Mouse (Mus musculus) frontal cortex, adult (tissue): ENCODE results near the gene Msi2.
A peak's percentile ranks its signal among the peaks of the same experiment; 100 is the strongest.

Source experiments
- ATAC-seq: cut with Nextera tagmentation; 2 replicates; pipeline ENCODE4 v1.9.2; 2017; ENCODE audit warnings: mild to moderate bottlenecking, moderate library complexity, mixed read lengths; ENCODE audit not compliant: low TSS enrichment

Gene Msi2

DNA sequence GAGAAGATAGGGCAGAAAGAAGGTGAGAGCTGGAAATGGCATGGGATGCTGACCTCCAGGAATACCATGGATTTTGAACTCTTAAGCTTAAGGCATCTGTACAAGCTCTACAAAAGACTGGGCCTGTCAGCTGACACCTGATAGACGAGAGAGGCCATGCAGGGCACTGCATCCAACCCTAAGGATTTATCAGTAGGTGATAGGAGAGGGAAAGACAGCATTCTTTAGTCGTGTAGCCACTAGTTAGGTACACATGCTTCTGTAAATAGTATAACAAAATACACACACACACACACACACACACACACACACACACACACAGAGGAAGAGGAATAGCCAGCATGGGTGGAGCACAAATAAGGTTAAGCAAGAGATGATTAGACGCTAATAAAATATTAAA is 269.7 kb downstream of the Msi2 start:
- no peak for ATAC-seq

DNA sequence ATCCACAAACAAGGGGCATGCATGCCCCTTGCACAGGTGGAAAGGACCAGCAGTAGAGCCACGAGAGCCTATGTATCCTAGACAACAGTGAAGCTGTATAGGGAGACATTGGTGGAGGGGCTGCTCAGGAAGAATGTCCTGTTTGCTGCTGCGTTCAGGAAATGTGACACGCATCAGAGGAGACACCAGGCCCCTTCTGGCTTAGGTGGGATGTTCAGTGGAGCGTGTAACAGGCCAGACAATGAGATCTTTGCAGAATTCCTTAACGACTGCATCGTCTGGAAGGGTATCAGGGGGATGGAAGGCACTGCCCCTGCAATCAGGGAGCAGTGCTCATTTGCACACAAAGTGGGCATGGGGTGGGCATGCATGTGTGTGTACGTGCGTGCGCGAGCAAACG is 271.0 kb downstream of the Msi2 start:
- ATAC-seq, result no peak

DNA sequence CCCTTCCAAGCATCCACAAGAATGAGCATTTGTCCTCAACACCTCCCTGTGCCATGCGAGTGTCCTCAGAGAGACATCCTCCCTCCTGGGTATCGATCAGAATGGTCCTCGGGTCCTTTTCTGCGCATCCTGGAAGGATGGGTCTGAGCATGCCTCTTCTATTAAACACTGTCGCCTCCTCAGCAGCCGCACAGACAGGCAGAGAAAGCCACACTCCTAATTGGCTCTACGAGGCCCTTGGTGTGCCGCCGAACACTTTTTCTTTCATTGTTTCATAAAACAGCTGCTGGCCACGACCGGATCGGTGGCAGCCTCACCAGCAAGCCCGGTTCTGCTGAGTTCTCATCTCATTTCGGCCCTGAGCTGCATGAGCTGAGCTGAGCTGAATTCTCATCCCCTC is 274.4 kb downstream of the Msi2 start:
- peak; percentile 31; the same call in 1 of the 2 replicates for ATAC-seq

DNA sequence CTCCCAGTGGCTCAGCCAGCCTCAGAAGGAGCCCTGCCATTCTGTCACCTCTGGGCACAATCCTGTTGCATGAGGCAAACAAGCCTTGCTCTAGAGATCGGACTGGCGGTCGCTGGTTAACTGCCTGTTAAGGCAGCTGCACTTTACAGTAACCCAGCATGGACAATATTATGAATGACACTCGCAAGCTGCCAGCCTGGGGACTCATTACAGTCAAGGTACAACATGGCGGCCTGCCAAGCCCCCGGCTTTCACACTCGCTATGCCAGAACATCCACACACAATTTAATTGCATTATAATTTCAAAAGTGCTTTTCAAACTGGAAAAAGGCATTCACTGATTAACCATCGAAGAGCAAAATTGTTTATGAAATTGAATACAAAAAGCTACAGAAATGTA is 275.0 kb downstream of the Msi2 start:
- ATAC-seq, result no peak

DNA sequence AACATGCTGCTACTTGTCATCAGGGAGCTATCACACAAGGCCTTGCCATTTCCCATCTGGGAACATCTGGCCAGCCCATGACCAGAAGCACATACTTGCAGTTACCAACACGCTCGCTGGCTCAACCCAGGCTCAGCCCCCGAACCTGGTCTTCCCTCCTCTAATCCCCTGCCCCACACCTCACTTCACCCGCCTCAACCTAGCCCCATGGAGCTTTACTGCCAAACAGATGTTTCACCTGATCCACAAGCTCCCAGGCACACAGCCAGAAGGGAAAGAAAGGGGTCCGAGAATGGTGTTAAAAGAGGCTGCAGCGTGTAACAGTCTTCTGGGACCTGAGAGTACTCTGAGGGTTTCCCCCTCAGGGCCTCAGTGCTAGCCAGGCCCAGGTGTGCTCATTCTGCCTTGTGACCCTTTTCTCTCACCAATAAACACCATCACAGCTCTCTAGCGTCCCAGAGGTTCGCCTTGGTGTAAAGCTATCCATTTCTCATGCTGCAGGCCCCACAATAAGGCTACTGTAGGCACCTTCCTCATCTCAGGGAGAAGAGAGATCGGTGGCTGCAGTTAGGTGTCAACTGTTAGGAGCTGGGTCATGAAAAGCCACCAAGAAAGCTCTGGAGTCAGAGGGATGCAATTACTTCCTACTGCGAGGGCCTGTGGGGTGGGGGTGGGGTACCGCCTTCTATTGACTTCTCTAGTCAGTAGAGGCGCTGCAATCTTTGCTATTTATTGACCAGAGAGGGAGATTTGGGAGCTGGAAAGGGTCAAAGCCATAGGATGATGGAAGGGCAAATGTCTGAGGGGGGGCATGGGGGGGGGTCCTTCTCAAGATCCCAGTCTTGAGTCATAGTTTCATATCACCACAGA is 276.2 kb downstream of the Msi2 start:
- no peak for ATAC-seq

DNA sequence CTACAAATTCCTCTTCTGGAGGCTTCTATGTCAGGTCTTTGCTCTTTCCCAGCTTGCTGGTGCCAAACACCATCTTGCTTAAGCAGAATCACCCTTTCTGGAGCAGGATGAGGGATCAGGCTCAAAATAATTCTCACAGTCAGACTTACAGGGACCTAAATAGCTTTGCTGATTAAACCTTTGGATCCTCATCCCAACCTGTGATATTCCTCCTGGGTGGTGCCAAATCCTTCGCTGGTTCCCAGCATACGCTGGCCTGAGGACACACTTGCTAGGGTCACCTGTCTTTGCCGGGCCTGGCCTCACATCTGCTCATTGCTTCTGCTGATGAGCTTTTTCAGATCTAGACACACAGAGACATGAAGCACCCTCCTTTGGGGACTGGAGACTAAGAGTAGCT is 279.7 kb downstream of the Msi2 start:
- ATAC-seq, result no peak

DNA sequence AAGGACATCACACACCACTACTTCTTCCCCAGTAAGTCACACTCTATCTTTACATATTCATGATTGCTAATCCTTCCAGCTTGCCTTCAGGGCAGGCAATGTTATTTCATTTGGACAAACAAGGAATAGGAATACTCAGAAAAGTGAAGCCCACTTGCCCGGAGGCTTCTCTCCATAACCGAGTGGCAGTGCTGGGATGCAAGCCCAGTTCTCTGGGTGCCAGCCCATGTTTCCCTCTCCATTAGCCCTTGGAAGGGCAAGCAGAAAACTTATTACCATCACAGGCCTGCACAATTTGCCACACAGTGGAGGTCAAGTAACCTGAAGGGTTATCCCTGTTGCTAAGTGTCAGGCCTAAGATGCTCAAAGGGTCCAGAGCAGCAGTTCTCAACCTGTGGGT is 281.7 kb downstream of the Msi2 start:
- ATAC-seq, result no peak

DNA sequence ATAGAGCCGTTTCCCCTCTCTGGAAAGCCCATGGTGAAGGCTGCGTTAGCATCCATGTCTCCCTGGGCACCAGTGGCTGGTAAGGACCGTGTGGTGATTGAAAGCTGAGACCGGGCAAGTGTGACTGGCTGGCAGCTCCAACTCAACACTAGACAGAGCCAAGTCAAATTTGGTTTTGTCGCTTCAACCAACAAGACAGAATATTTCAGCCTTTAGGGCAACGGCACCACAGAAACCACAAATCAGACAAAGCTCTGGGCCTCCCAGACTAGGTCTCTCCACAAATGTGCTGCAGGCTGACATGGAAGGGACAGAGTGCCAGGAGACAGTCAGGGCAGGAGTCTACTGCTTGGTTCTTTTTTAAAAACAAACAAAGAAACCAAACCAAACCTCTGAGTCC is 282.8 kb downstream of the Msi2 start:
- no peak for ATAC-seq

DNA sequence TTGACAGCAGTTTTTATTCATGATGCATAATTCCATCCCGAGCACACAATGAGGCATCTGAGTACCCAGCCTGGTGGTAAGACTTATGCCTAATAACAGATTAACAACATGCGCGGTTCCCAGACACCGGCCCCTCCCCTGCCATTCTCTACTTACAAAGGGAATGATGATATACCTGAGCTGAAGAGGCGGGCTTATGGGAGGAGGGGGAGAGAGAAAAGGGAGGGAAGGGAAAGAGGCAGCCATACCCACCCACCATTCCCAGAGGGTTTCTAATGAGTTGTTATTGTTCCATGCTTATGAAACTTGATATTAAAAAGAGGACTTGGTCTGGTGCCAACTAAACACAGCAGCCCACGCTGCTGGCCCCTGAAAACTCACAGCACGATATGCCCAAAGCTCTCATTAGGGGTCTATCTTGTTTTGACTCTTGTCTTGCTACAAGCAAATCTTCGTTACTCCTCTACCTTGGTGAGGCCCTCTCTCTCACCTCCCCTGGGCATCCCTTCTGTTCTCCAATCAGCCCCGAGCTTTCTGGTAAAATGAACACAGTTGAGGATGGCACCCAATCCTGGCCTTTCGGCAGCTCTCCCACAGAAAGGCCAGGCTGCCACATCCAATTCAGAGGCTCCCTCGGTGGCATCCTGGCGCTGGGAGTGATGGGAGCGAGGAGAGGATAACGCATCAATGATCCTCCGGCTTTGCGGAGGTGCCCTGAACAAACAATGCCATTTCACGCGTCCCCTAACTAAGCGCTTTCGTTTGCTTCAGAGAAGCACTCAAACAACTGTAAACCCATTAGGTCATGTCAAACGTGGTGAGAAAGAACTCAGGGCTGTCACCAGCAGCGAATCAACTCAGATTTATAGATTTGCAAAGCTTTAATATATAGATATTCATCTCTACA is 286.7 kb downstream of the Msi2 start:
- no peak for ATAC-seq

DNA sequence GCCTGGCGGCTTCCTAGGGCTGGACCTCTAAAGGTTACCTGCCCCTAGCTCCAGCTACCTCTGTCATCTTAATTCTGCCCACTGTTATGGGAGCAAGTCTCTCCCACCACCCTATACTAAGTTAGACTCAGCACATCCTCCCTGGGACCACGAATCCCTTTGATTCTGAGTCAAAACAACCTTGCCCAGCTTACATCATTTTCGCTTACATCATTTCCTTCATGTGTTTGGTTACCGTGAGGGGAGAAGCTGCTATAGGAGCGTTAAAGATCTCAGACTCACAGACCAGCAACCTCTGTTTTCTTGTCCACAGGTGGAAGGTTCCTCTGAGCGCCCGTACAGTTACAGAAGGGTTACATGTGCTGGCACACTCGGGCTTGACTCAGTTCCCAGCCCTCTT is 288.0 kb downstream of the Msi2 start:
- ATAC-seq, result no peak

DNA sequence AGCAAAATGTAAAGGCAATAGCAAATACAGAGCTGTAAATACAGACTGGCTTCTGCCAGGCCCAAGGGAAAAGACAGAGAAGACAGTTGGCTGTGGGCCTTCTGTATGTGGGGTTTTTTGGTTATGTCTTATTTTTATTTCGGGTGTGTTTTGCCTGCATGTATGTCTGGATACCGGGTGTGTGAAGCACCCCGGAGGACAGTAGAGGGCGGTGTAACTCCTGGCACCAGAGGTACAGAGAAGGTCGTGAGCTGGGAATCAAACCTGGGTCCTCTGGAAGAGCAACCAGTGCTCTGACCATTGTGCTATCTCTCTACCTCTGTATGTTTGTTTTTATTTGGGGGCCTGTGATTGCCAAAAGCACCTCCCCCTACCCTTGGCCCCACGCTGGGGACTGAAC is 288.6 kb downstream of the Msi2 start:
- ATAC-seq, result no peak

DNA sequence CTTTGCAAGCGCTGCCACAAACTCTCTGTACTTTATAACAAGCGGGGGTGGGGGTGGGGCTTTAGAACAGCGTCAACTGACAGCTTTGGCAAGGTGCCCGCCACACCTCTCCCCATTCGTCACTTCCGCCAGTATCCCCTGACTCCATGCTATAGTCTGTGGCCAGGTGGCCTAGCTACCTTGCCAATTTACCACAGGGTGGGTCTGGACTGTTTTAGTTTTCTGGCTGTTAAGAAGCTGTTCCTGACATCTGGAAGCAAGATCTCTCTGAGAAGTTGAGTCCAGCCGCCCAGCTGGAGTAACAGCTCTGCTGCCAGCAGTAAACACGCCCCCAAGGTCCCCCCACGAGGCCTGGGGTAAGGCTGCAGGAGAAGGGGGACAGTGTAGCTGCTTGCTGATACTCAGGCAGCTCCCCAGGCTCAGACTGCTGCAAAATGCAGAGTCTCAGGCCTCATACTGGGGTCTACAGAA is 292.6 kb downstream of the Msi2 start:
- no peak for ATAC-seq

DNA sequence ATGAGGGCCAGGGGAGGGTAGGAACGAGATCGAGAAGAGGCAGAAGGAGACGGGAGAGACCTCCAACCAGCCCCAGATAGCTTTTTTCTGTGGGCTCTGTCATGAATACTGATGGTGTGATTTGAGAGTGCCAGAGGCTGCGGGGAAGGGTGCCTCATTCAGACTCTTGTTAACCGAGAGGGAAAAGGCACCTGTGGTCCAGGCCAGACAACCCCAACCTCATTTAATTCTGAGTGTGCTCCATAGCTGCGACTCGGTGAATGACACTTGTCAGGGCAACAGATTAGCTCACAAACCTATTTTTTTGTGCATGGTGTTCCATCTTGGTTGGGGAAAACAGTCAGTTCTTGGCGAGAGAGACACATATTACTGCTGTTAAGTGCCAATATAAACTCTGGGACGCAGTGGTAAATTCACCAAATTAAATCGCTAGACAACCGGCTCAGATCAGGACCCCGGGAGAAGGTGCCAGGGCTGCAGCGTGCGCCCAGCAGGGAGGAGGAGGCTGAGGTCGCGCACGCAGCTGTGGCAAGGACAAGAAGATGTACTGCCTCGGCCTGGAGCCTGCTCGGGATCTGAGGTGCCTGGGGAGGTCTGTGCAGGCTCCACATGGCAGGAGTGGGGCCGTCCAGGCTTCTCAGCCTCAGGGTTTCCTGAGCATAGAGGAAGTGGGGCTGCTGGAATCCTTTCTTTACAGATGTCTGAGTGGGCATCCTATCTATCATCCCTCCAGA is 294.1 kb downstream of the Msi2 start:
- ATAC-seq, result no peak

DNA sequence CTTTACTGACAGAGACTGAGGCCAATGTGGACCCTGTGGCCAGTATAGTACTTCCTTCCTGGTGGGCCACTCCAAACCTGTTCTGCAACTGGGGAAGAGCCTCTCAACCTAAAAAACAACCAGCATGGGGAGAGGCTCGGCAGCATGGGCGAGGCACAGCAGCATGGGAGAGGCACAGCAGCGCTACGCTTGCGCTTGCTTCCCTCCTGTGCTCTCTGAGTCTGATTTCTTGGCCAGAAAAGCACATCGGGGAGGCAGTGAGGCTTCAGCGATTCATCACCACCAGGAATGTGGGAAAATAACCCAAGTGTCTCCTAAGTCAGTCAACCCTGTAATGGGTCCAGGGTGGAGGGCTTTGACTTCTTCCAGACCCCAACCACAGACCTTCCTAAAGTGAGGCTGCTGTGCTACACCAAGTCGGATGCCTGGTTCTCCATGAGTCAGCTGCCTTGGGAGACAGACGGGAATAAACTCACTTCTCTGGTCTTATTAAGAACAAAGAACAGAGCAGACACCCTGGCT is 297.2 kb downstream of the Msi2 start:
- ATAC-seq, result no peak

DNA sequence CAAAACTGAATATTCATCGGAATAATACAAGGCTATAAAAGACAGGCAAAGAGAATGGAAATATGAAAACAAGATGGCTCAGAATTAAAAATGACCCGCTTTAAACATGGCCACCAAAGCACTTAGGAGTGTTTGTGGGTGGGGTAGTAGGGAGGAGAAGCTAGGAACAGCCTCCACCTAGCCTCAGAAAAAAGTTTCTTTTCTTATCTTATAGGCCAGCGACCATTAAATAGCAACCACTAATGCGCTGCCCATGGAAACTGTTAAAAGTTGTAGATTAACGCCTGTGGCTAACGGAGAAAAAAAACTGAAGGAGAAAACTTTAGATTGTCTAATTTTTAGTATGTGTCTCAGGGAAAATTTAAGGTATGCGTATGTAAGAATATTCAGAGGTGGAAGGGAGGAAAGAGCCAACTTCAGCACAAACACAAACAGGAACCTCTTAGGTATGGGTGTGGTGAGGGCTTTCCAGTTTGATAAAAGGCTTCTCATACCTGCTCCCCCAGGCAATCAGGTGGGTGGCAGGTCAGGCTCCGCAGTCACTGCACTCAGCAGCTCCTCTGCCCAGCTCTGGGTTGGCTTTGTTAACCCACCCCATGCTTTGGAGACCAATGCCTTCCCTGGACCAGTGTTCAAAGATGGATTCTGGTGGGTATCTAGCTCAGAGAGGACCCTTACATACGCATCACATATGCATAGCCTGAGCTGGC is 298.5 kb downstream of the Msi2 start:
- no peak for ATAC-seq

DNA sequence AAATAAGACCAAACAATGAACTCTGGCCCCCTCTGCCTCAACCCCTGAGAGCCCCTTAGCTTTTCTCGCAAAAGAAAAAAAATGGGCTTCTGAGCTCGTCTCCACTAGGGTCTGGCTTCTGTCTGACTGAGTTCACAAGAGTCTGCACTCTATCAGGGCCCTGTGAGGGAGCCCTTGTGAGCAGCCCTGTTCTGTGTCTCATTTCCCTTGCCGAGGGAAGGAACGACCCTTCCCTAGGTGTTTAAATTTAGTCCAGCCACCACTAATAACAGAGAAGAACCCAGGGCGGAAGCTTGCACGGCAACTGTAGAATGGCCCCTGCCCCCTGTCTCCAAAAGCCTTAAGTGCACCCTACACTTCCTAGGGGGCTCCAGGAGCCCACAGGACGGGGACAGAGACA is 299.2 kb downstream of the Msi2 start:
- ATAC-seq, result no peak

DNA sequence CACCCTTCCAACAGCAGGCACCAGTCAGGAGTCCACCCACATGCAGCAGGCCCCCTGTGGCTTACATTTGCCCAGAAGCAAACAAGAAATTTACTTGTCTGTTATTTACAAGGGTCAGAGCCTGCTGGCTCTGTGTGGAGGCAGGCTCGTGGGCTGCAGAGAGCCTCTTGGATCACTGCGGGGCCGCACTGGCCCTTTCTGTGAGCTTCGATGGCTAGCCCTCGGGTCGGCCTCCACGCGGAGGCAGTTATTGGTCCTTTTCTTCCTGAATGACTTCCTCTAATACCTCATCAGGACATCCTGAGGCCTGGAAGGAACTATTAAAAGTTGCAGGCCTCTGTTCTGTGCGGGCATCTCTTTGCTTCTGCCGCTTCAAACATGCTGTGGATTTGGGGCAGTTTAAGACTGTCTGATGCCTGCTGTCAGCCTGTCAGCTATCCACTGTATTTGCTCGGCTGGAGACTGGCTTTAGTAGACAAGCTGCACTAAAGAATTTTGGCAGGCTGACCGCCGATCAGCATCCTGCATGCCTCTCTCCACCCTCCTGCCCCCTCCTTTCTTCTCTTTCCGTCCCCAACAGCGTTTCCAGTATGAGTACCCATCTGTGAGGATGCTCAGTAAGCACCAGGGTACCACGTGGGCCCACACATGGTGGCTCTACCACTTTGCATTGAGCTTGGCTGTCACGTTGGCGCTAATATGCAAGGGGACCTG is 304.0 kb downstream of the Msi2 start:
- no peak for ATAC-seq

DNA sequence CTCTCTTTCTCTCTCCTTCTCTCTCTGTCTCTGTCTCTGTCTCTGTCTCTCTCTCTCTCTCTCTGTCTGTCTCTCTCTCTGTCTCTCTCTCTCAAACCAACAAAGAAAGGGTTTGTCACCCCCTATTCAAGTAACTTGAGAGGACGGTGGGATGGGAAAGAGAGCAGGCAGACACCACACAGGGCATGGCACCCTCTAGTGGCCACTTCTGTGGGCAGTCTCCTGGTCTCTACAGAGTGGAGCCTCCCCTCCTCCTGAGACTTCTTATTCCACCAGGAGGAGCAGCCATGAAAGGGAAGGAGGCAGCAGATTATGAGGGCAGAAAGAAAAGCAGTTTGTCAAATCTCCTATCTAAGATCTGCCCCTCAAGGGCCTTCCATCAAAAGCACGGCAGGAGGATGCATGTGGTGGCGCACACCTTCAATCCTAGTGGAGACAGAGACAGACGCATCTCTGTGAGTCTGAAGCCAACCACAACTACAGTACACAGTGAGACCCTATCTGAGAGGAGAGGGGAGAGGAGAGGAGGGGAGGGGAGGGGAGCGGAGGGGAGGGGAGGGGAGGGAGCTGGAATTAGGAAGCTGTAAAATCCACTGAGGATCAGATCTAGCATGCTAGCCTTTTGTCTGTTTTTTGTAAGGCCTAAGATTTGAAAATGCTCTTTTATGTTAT is 305.8 kb downstream of the Msi2 start:
- ATAC-seq, result peak; percentile 75; the same call in 1 of the 2 replicates

DNA sequence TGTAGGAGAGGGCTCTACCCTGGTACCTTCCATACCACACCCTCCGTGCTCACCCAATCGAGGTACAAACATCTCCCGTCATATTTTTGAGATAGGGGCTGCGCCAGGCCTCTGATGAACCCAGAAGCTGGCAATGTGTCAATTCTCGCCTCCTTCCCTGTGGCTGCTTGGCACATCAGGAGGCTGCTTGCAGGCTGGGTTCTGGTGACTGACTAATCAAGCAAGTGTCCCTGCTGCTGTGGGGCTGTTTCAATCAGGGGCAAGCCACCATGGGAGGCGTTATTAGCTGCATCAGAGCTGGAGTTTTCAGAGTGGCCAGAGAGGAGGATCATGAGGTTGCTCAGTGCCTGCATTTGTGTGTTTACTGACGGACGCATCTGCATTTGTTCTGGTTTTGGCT is 310.0 kb downstream of the Msi2 start:
- ATAC-seq, result no peak

DNA sequence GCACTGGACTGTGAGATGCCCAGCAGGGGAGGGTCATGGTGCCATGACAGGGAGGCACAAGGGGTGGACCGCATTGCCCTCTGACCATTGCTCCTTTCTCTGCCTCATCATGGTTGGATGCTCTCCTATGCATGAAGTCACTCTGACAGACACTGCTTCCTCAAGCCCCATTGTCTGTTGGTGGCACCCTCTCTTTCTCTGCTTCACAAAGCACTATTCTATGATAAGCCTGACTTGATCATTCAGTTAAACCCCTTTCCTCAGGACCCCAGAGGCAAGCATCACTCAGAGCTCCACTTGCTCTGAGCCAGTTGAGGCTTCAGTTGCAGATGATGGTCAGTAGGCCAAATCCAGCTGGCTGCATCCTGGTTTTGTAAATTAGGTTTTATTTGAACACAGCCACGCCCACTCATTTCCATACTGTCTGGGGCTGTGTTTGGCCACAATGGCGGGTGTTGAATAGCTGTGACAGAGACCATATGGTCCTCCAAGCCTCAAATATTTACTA is 311.9 kb downstream of the Msi2 start:
- peak; percentile 9; the same call in 1 of the 2 replicates for ATAC-seq
